Mouse (Mus musculus) lung, postnatal 25 days (tissue): ENCODE measurements at regions not wholly inside any gene's neighbourhood (a gene's known extent, or its start where the extent isn't known, plus 50 kb on each side); places are given as distances from the start of the nearest gene placed in this dataset.
"Not testable (repeated sequence)": the region's sequence is repeated elsewhere in the genome, so short reads cannot be mapped to it uniquely, and the experiment has no call there.

Experiments
- DNase-seq: peaks from one replicate; pipeline ENCODE4 v3.0.0; 2022; ENCODE audit warnings: low spot score

- DNase-seq, result no peak
Measured at GRCm38 (mm10) chr10:26577087-26577486, 176.1 kb upstream of the Arhgap18 start.

GRCm38 (mm10) chr10:26585106-26585505 lies 168.1 kb upstream of the Arhgap18 start:
- DNase-seq, result no peak

GRCm38 (mm10) chr10:26607081-26607480 lies 146.1 kb upstream of the Arhgap18 start:
- DNase-seq, result not testable (repeated sequence)

- DNase-seq, result no peak
Measured at GRCm38 (mm10) chr10:26611246-26611645, 142.0 kb upstream of the Arhgap18 start.

- no peak for DNase-seq
Measured at GRCm38 (mm10) chr10:26630196-26630760, 122.9 kb upstream of the Arhgap18 start.

- DNase-seq, result no peak
Measured at GRCm38 (mm10) chr10:26632266-26632665, 121.0 kb upstream of the Arhgap18 start.

- DNase-seq, result no peak
Measured at GRCm38 (mm10) chr10:26637459-26637858, 115.8 kb upstream of the Arhgap18 start.

GRCm38 (mm10) chr10:26638056-26638455 lies 115.2 kb upstream of the Arhgap18 start:
- DNase-seq, result no peak

GRCm38 (mm10) chr10:26639118-26639517 lies 114.1 kb upstream of the Arhgap18 start:
- no peak for DNase-seq

- DNase-seq, result no peak
Measured at GRCm38 (mm10) chr10:26653103-26653502, 100.1 kb upstream of the Arhgap18 start.

GRCm38 (mm10) chr10:26664270-26664669 lies 89.0 kb upstream of the Arhgap18 start:
- no peak for DNase-seq

- peak; percentile 14 for DNase-seq
Measured at GRCm38 (mm10) chr10:26679500-26680227, 73.6 kb upstream of the Arhgap18 start.

- no peak for DNase-seq
Measured at GRCm38 (mm10) chr10:26694761-26695160, 58.5 kb upstream of the Arhgap18 start.

- no peak for DNase-seq
Measured at GRCm38 (mm10) chr10:26695212-26695933, 57.8 kb upstream of the Arhgap18 start.
